Mouse (Mus musculus) spleen, adult 2 months (tissue): ENCODE results near the gene Qrich2. TPM values are rescaled to one million over a fixed set of nuclear protein-coding genes. Genes with fewer than 3 reads are reported as not detected.

ENCODE experiments used
- DNase-seq, 2 experiments: peaks; one replicate each; pipeline versions ENCODE4 v3.0.0 to v3.0.0-alpha.2; 2012 to 2021; ENCODE audit warnings: low spot score in 2 of 2, low read depth in 1 of 2
- H3K27ac ChIP-seq: fragments of 200-500 bp; 2 replicates; pipeline ENCODE4 v1.5.1; 2012; ENCODE audit warnings: low read length, inconsistent platforms; ENCODE audit not compliant: insufficient read depth
- H3K27me3 ChIP-seq: fragments of 200-500 bp; 2 replicates; pipeline ENCODE4 v1.6.1; 2012; ENCODE audit warnings: mild to moderate bottlenecking, moderate library complexity, low read length, inconsistent platforms; ENCODE audit not compliant: control insufficient read depth, insufficient read depth
- H3K36me3 ChIP-seq: fragments of 200-500 bp; 2 replicates; pipeline ENCODE4 v1.6.1; 2012; ENCODE audit warnings: mild to moderate bottlenecking, low read length, inconsistent platforms; ENCODE audit not compliant: control insufficient read depth, insufficient read depth
- H3K4me1 ChIP-seq: fragments of 200-500 bp; 2 replicates; pipeline ENCODE4 v1.6.1; 2011; ENCODE audit warnings: inconsistent platforms; ENCODE audit not compliant: control insufficient read depth, insufficient read depth, insufficient read length
- H3K4me3 ChIP-seq: fragments of 200-500 bp; 2 replicates; pipeline ENCODE4 v1.5.1; 2011; ENCODE audit warnings: mild to moderate bottlenecking, inconsistent platforms; ENCODE audit not compliant: insufficient read depth, insufficient read length; ENCODE audit errors: extremely low read depth
- CTCF ChIP-seq: fragments of 200-500 bp; IDR thresholded peaks from 2 replicates; pipeline ENCODE4 v1.5.1; 2011; ENCODE audit warnings: mild to moderate bottlenecking, inconsistent platforms; ENCODE audit not compliant: insufficient read depth, insufficient read length, insufficient replicate concordance; ENCODE audit errors: extremely low read depth
- POLR2A ChIP-seq: fragments of 200-500 bp; IDR thresholded peaks from 2 replicates; pipeline ENCODE4 v1.6.1; 2011; ENCODE audit warnings: low read depth, low read length, inconsistent platforms
- WGBS: fragments of 180-500 bp; shearing (Covaris S2); methylation state at CpG from one replicate; pipeline ENCODE4 v1.1.7; 2018; 5-methylcytosine and 5-hydroxymethylcytosine counted together
- polyA plus RNA-seq: library from polyadenylated mRNA; depleted of rRNA; stranded (reverse); fragments of >200 nt; gene quantifications from 2 replicates; pipeline ENCODE4 v1.2.3, GENCODE M21; 2012

Gene Qrich2
- polyA plus RNA-seq, 1 experiment = 0.14 TPM

DNA sequence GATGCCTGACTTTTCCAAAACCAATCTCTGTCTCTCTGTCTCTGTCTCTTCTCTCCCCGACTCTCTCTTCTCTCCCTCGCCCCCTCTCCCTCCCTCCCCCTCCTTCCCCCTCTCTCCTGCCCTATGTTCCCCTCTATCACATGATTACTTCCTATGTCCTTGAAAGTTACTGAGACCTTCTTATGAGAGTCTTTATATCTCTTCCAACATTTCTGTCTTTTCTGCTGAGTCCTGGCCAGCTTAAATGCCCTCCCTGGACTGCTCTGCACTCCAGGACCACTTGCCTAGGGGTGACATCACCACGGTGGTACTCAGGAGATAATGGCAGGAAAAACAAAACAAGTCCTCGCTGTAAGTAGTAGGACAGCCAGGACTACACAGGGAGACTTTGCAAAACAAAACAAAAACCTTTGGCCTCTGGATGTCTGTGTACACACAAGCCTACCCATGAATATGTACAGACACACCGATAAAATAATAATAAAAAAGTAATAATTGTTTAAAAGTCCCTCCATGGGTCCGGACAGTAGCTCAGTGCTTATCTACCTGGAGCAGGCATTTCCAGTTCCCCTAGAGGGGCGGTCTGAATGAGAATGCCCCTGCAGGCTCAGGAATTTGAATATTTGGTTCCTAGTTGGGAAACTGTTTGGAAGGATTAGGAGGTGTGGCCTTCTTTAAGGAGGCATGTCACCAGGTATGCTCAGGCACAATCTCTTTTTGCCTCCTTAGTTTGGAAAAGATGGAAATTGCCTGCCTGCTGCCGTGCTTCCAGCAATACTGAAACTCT is 41.2 kb downstream of the Qrich2 start:
- 46% methylated on average over 8 of the region's 8 CpGs for WGBS
- no peak overlapping the region for H3K4me3 ChIP-seq
- H3K4me1 ChIP-seq = peaks cover 34% of the 10 kb centered on the region; the same call in 1 of the 2 replicates
- H3K27me3 ChIP-seq = no peaks in the 10 kb centered on the region
- H3K36me3 ChIP-seq = no peaks in the 10 kb centered on the region
- no peak for DNase-seq
- H3K27ac ChIP-seq = peak overlapping the region; percentile 90
- TF ChIP-seq POLR2A (no peak), CTCF (no peak)

- 19% methylated on average over 10 of the region's 10 CpGs for WGBS
- no peak overlapping the region; the same call in 1 of the 2 replicates for H3K4me3 ChIP-seq
- H3K27ac ChIP-seq = peak overlapping the region; percentile 90
Observed at GRCm38 (mm10) chr11:116423782-116424620, 42.0 kb downstream of the Qrich2 start.

GRCm38 (mm10) chr11:116423214-116423613 is 42.8 kb downstream of the Qrich2 start:
- Histone ChIP-seq H3K36me3 (no peaks in the 10 kb centered on the region), H3K27ac (peak overlapping the region; percentile 90), H3K4me3 (no peak overlapping the region), H3K27me3 (no peaks in the 10 kb centered on the region), H3K4me1 (peaks cover 30% of the 10 kb centered on the region; the same call in 1 of the 2 replicates)
- TF ChIP-seq CTCF (no peak), POLR2A (no peak)
- 57% methylated on average over 6 of the region's 6 CpGs for WGBS
- DNase-seq = no peak

More at GRCm38 (mm10) chr11:116423782-116424620, 42.0 kb downstream of the Qrich2 start:
- no peaks in the 10 kb centered on the region for H3K36me3 ChIP-seq
- no peaks in the 10 kb centered on the region for H3K27me3 ChIP-seq
- H3K4me1 ChIP-seq = peaks cover 27% of the 10 kb centered on the region; the same call in 1 of the 2 replicates
- DNase-seq = peak; percentile 84 to 86
- TF ChIP-seq POLR2A (peak; percentile 86), CTCF (no peak)

GRCm38 (mm10) chr11:116422562-116422961 is 43.5 kb downstream of the Qrich2 start:
- H3K27ac ChIP-seq = no peak overlapping the region
- 93% methylated on average over 2 of the region's 2 CpGs for WGBS
- no peaks in the 10 kb centered on the region for H3K27me3 ChIP-seq
- peaks cover 36% of the 10 kb centered on the region; the same call in 1 of the 2 replicates for H3K4me1 ChIP-seq
- no peak for DNase-seq
- H3K4me3 ChIP-seq = no peak overlapping the region
- TF ChIP-seq POLR2A (no peak), CTCF (no peak)
- no peaks in the 10 kb centered on the region for H3K36me3 ChIP-seq

DNA sequence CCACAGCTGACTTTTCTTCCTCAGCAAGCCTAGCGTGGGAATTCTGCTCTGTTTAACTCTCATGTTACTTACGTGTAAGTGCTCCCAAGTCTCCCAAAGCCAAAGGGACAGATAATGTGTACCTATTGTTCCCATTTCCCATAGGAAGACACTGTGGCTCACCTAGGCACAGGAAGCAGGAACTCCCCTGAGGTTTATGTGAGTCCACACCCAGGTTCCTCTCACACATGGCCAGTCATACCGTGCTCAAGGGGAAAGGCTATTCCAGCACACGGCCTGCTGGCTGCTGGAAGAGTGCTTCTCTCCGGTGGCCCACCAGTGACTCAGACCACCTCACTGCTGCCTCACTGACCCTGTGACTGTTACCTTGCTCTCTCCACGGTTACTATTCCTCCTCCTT is 44.9 kb downstream of the Qrich2 start:
- TF ChIP-seq CTCF = no peak
- TF ChIP-seq POLR2A = no peak
- no peak overlapping the region for H3K27ac ChIP-seq
- H3K27me3 ChIP-seq = no peaks in the 10 kb centered on the region
- no peaks in the 10 kb centered on the region for H3K36me3 ChIP-seq
- H3K4me3 ChIP-seq = no peak overlapping the region
- peaks cover 39% of the 10 kb centered on the region; the same call in 1 of the 2 replicates for H3K4me1 ChIP-seq
- no peak for DNase-seq
- WGBS = 68% methylated on average over 6 of the region's 6 CpGs

GRCm38 (mm10) chr11:116418841-116419462 is 47.1 kb downstream of the Qrich2 start:
- WGBS = 14% methylated on average over 6 of the region's 6 CpGs

More at GRCm38 (mm10) chr11:116418841-116419462, 47.1 kb downstream of the Qrich2 start:
- Histone ChIP-seq H3K36me3 (no peaks in the 10 kb centered on the region), H3K27ac (peak overlapping the region; percentile 62), H3K4me3 (no peak overlapping the region), H3K27me3 (no peaks in the 10 kb centered on the region), H3K4me1 (peaks cover 34% of the 10 kb centered on the region; the same call in 1 of the 2 replicates)
- TF ChIP-seq CTCF (no peak), POLR2A (no peak)
- DNase-seq = no peak
